Mouse (Mus musculus): ENCODE results near the gene Uhrf2. TPM values are rescaled to one million over a fixed set of nuclear protein-coding genes. Genes with fewer than 3 reads are reported as not detected.

Gene Uhrf2
- total RNA-seq, 2 experiments from 2014 or later: 64.6 to 66.3 TPM

DNA sequence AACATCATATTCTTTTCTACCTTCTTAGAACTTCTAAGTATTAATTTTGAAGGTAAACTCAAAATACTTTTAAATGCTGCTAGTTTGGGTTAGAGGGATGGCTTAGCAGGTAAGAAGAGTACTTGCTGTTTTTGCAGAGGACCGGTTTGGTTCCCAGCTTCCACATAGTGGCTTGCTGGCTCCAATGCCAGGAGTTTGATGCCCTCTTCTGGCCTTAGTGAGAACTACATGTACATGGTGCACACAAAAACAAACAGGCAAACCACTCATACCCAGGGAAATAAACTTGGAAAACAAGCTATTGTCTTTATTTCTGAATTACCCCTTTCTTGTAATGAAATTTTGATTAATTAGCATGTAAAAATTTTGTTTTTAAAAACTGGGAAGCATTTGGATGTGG, 15.5 kb downstream of the Uhrf2 start:
- DNase-seq (ENCODE audit: low spot score in 2 of 2): no peak

DNA sequence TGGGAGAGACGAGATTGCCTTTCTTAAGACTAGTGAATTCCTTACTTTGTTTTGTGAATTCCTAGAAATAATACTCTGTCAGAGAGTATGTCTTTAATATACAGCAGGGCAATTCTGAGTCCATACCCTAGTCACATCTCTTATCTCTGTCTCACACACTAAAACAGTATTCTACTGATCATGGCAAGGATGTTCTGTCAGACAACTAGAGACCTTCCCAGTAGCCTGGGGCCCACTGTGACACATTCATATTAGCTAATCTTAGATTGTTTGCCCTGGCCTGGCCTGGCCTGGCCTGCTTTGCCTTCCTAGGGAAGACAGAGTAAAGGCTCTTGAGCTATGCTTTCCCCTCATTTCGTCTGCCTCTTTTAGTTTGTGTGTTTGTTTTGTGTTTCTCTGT, 20.3 kb downstream of the Uhrf2 start:
- DNase-seq (ENCODE audit: low spot score in 2 of 2): no peak

- no peak for DNase-seq (ENCODE audit: low spot score in 2 of 2)
These were observed 21.2 kb downstream of the Uhrf2 start for GRCm38 (mm10) chr19:30051479-30051878.

DNA sequence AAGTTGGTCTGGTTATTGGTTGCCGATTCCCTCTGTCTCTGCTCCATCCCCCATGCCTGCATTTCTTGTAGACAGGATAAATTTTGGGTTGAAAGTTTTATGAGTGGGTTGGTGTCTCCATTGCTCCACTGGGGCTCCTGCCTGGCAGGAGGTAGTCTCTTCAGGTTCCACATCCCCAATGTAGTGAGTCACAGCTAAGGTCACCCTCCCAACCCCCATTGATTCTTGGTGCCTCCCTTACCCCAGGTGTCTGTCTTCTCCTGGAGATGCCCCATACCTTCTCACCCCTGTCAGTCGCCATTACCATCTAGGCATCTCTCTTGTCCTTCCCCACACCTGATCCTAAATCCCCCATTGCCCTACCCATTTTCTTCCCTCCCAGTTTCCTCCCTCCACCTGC, 23.9 kb downstream of the Uhrf2 start:
- DNase-seq (ENCODE audit: low spot score in 2 of 2): no peak

DNA sequence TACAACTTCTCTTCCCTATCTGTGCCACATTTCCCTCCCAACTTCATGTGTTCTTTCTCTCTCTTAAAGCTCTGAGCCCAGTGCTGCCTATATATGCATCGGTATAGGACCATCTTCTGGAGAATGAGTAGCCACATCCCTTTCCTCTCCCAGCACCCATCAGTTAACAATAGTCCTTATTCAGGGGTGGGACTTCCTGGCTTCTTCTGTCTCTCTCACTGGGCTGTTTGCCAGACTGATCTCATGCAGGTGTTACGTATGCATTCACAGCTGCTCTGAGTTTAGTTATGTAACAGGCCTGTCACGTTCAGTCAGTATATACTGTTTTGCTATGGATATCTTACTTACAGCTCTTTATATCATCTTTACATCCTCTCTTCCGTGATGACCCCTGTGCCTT, 35.5 kb downstream of the Uhrf2 start:
- peak in 1 of 2 experiments; percentile 21 for DNase-seq (ENCODE audit: low spot score in 2 of 2)

DNA sequence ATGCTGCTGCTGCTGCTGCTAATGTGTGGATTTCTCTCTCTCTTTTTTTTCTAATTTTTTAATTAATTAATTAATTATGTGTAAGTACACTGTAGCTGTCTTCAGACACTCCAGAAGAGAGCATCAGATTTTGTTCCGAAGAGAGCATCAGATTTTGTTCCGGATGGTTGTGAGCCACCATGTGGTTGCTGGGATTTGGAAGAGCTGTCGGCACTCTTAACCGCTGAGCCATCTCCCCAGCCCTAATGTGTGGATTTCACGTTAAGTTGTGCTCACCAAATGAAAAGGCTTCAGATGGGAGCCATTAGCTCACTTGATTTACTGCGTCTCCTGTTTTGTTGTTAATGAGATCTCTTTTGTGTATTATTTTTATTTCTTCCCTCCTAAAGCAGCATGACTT, 59.9 kb downstream of the Uhrf2 start:
- DNase-seq (ENCODE audit: low spot score in 2 of 2): no peak

DNA sequence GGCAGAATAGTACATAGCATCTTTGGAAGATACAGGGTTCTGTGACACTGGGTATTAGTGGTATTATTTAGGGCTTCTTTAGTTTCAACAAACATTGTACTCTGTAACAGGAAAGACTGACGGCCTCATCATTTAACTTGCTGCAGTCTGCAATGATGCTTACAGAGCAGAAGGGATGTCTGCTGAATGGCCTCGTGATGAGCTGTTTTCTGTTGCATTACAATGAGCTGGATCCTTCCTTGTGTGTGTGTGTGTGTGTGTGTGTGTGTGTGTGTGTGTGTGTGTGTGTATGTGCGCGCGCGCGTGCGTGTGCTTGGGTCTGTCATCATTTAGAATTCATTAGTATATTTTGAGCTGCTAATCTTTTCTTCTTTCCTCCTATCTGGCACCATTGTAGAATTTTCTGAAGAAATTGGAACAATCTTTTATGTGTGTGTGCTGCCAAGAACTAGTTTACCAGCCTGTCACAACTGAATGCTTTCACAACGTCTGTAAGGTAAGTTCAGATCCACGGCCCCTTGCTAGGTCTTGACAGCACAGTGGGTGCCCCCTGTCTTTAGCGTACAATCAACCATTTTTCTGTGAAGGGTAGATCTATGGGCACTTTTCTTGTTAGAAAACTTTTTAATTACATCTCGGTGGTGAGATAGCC, 61.5 kb downstream of the Uhrf2 start:
- peak in 1 of 2 experiments; percentile 42 for DNase-seq (ENCODE audit: low spot score in 2 of 2)

DNA sequence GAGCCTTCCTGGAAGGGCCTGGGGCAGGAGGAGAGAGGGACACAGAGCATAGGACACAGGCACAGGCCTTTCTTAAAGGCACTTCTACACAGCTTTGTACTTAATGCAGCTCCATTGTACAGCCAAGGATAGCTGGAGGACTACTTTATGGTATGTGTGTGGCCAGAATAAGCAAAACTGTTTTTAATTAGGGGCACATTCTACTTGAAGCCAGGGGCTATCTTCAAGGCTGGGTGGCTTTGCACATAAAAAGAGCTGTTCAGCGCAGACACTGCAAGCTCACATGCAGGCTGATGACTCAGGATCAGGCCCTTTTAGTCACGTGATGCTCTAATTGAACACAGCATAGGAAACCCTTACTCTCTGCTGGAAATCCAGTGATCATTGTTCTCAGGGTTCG, 65.9 kb downstream of the Uhrf2 start:
- DNase-seq (ENCODE audit: low spot score in 2 of 2): no peak

DNA sequence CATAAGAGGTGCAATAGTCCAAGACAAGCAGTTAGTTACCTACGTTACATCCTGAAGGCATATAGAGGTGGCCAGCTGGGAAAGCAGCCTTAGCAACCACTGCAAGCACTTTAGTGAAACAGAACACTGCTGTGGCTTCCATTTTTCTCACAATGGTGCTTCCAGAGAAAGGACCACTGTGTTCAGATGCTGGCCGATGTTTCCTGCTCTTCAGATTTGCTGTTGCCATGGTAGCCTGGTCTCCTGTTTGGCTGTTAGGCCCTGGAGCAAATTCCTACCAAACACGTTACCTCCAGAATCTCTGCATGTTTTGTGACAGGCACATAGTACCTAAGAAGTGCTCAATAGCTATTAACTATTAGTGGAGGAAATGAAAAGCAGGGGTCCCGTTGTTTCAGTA, 66.7 kb downstream of the Uhrf2 start:
- no peak for DNase-seq (ENCODE audit: low spot score in 2 of 2)

DNA sequence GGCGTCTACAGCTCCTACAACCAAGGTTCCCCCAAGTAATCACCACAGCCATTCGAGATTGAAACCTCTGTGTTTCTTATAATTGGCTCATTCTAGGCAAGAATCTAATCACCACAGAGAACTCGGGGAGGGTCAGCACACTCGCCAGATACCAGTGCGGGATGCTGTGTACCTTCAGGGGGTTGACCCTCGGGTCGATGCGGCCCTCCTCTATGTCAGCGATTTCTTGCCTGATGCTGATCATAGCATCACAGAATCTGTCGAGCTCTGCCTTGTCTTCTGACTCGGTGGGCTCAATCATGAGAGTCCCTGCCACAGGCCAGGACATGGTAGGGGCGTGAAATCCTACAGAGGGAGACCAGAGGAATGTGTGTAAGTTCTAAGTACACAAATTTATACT, 70.3 kb downstream of the Uhrf2 start:
- DNase-seq (ENCODE audit: low spot score in 2 of 2): no peak

GRCm38 (mm10) chr19:30102620-30103019, 72.3 kb downstream of the Uhrf2 start:
- no peak for DNase-seq (ENCODE audit: low spot score in 2 of 2)

DNA sequence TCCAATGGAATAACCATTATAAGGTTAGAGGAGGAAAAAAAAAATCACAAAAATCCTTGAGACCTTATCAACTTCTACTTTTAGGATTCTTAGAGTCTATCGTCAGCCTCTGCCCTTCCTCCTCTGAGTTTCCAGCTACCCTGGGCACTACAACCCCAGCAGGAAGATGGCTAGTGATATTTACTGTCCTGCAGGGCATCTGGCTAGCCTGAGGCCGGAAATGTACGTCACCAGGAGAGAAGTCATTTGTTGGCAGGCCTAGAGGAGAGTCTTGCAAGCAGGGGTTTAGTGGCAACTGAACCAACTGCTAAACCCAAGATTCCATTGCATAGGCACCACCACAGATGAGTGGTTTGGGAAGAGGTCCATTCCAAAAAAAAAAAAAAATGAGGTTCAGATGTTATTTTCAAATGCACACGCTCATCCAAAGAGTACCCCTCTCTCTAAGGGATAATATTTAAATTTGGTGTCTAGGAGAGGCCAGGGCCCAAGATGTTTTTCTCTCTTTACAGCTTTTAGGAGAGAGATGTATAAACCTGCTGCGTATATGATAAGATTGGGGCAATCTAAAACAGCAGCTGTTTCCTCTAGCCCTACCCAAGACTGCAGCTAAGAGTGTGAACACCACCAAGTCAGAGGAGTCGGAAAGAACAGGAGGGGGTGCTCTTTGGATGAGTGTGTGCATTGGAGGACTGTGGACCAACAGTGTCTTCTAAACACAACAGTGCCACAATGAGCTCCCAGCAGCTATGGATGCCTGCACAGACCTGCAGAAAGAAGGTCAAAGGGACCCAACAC, 74.9 kb downstream of the Uhrf2 start:
- DNase-seq (ENCODE audit: low spot score in 2 of 2): no peak

- peak in 1 of 2 experiments; percentile 45 for DNase-seq (ENCODE audit: low spot score in 2 of 2)
These were observed 77.0 kb downstream of the Uhrf2 start for GRCm38 (mm10) chr19:30107221-30107845.

GRCm38 (mm10) chr19:30108616-30109015, 78.3 kb downstream of the Uhrf2 start:
- DNase-seq (ENCODE audit: low spot score in 2 of 2): no peak

DNA sequence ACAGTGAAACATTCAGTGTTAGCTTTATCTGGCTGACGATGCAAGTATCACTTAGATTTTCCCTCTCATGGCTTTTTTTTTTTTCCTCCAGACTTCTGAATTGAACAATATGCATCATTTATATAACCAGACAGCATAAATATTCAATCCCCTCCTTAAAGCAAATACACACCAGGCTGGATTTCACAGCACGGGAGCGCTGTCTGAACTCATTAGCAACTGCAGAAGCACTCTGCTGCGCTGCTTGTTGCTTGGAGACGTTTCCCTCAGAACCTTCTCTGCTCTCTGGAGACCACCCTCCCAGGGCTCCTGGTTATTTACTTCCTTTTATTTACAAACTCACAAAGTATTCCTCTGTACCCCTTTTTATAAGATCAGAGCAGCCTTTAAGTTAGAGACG, 78.8 kb downstream of the Uhrf2 start:
- no peak for DNase-seq (ENCODE audit: low spot score in 2 of 2)

GRCm38 (mm10) chr19:30111421-30111820, 81.1 kb downstream of the Uhrf2 start:
- DNase-seq (ENCODE audit: low spot score in 2 of 2): no peak

DNA sequence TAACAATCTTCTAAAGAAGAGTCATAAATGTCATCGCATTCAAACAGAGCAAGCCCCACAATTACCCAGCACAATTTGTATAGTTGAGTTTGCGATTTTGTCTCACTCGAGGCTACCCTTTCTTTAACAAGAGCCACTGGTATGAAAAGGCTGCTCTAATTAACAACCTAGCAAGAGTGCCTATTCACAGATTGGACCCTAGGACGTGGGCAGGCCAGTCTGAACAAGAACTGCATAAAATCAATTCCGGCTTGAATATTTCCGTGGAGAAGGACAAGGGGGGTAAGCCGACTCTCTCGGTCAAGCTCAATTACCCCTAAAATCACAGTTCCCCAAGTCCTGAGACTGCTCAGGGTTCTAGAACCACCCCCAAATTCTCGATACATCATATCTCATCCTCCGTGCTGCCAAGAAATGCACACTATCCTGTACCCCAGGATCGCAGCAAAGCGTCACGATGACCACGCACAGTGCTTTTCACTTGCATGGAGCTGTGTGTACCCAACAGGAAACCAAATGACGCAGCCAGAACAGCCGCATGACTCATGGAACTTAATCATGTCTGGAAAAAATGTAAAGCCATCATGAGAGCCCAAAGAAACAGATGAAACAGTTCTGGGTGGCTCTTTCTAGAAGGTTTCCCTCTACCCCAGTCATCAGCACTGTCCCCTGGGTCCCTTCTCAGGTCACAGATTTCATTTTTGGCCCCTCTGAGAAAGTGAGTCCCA, 82.8 kb downstream of the Uhrf2 start:
- no peak for DNase-seq (ENCODE audit: low spot score in 2 of 2)

DNA sequence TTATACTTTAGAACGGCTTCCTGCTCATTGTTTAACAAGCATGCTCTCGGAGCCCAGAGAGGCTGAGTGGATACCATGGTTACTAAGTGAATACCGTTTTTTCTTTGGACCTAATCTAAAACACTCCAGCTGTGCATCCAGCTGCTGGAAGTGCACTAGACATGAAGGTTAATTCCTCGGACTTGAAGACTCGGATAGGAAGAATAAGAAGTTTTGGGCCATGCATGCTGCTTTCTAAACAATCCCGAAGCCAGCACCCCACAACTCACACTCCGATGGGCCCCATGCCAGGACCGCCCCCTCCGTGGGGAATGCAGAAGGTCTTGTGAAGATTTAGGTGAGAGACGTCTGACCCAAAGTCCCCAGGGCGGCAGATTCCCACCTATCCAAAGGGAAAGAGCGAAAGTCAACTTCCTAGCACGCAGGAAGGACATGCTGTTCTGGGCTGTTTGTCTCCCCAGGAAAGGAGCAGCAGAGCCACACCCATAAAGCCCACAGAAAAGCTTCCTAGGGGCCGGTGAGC, 84.7 kb downstream of the Uhrf2 start:
- DNase-seq (ENCODE audit: low spot score in 2 of 2): no peak

GRCm38 (mm10) chr19:30115606-30116005, 85.3 kb downstream of the Uhrf2 start:
- DNase-seq (ENCODE audit: low spot score in 2 of 2): no peak

GRCm38 (mm10) chr19:30117241-30117640, 86.9 kb downstream of the Uhrf2 start:
- DNase-seq (ENCODE audit: low spot score in 2 of 2): peak in 1 of 2 experiments; percentile 42

DNA sequence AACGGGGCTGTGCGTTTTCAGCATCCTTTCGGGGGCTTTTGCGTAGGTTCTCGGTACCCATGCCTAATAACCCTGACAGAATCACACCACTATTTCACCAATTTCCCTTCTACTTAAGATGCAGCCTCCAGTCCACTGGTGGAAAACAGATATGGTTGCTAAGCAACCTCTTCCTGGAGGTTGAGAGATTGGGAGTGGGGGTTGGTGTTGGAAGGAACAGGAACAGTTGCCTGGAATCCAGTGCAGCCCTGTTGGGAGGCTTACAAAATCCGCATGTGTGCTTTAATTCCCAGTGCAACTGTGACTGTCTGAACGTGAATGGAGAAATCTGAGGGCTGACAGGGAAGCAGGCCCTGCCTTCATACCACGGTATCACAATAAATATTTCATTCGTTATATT, 87.5 kb downstream of the Uhrf2 start:
- peak; percentile 68 to 78 for DNase-seq (ENCODE audit: low spot score in 2 of 2)
